Mouse (Mus musculus) lung, embryonic 16.5 days (tissue): Measurements from ENCODE around the gene Ube2q1. TPM values are rescaled to one million over a fixed set of nuclear protein-coding genes. Genes with fewer than 3 reads are reported as not detected.

Source experiments
- ATAC-seq: fragments of 200-750 bp; cut with Nextera tagmentation; 2 replicates; pipeline ENCODE4 v1.8.0; 2017; ENCODE audit warnings: low read depth, mild to moderate bottlenecking, moderate library complexity
- H3K27ac ChIP-seq: fragments of 300-500 bp; sonication (generic); 2 replicates; pipeline ENCODE4 v1.5.1; 2014; ENCODE audit warnings: mild to moderate bottlenecking, control low read depth, low read length
- H3K27me3 ChIP-seq: fragments of 300-500 bp; sonication (generic); 2 replicates; pipeline ENCODE4 v1.6.1; 2014; ENCODE audit warnings: low read depth, low read length, mixed read lengths; ENCODE audit not compliant: control insufficient read depth, insufficient read depth
- H3K36me3 ChIP-seq: fragments of 300-500 bp; sonication (generic); 2 replicates; pipeline ENCODE4 v1.6.1; 2014; ENCODE audit warnings: low read length; ENCODE audit not compliant: control insufficient read depth, insufficient read depth
- H3K4me1 ChIP-seq: fragments of 300-500 bp; sonication (generic); replicated peaks from 2 replicates; pipeline ENCODE4 v1.6.1; 2014; ENCODE audit warnings: low read length, mixed read lengths; ENCODE audit not compliant: control insufficient read depth, insufficient read depth
- H3K4me2 ChIP-seq: fragments of 300-500 bp; sonication (generic); 2 replicates; pipeline ENCODE4 v1.6.1; 2014; ENCODE audit warnings: low read depth, low read length, control low read depth
- H3K4me3 ChIP-seq: fragments of 300-500 bp; sonication (generic); 2 replicates; pipeline ENCODE4 v1.5.1; 2014; ENCODE audit warnings: mild to moderate bottlenecking, low read length, control low read depth
- H3K9ac ChIP-seq: fragments of 300-500 bp; sonication (generic); 2 replicates; pipeline ENCODE4 v1.6.1; 2014; ENCODE audit warnings: low read length, control low read depth
- H3K9me3 ChIP-seq: fragments of 300-500 bp; sonication (generic); 2 replicates; pipeline ENCODE4 v1.6.1; 2016; ENCODE audit warnings: low read length; ENCODE audit not compliant: control insufficient read depth
- WGBS: fragments of 180-500 bp; shearing (Covaris S2); extraction: QIAGEN DNeasy Blood & Tissue Kit; methylation state at CpG from one replicate; pipeline ENCODE4 v1.1.7; 2014; 5-methylcytosine and 5-hydroxymethylcytosine counted together
- polyA plus RNA-seq: library from polyadenylated mRNA; unstranded; fragments of >200 nt; fragmentation: Nextera tagmentation; extraction: Ambion mirVana; gene quantifications from 2 replicates; pipeline ENCODE4 v1.2.1, GENCODE M21; 2015

Ube2q1 gene
- polyA plus RNA-seq, 1 experiment from 2014 or later: 9.5 TPM

DNA sequence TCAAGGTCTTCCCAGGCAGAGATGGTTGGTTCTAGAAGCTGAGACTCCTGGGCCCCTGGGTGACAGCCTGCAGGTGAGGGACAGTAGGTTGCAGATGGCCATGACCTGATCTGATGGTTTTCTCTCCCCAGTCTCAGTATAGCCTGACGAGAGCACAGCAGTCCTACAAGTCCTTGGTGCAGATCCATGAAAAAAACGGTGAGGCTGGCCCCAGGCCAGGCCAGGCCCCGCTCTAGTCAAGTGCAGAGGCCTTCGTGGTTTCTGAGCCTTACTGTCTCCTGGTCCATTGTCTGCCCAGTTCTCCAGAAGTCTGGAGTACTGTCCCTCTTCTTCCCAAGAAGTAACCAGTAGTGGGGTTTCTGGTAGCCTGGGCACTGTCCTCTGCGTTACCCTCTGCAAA, 8.2 kb downstream of the Ube2q1 start:
- Histone ChIP-seq H3K9ac (no peak overlapping the region), H3K36me3 (peaks cover 57% of the 10 kb centered on the region), H3K9me3 (no peaks in the 10 kb centered on the region), H3K27ac (no peak overlapping the region), H3K27me3 (no peaks in the 10 kb centered on the region), H3K4me2 (no peak overlapping the region), H3K4me3 (no peak overlapping the region), H3K4me1 (peaks cover 6% of the 10 kb centered on the region; the same call in 1 of the 2 replicates)
- 66% methylated on average over 5 of the region's 5 CpGs for WGBS
- ATAC-seq: no peak

DNA sequence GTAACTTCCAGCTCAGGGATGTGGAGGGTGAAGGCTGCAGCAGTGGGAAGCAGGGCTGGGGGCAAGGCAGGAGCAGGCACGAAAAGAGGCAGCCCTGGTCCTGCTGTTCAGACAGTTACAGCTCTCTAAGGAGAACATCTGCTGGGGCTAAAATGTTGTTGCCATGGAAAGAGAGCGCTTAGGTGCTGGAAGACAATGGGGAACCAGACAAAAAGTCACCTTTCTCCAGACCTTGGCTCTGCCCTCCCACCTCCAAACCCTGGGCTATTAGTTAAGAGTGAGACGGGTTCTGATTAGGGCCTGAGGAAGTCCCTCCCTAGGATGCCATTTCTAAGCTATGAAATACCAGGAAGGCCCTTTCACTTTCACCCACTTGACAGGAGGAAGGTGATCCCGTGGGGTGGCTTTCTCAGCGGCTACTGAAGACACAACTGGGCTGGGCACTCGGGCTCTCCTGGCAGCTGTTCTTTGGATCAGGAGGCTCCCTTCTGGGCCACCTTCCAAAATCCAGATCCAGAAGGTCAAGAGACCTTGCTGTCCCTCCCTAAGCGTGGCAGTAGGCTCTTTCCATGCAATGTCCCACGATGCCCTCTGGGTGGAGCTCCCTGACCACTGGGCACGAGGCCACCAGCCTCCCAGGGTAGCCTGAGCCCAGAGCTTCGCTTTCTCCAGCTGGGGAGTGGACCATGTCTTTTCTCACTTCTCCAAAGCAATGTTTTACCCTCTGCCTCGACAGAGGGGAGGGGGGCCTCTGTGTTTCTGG, 11.8 kb downstream of the Ube2q1 start:
- Histone ChIP-seq H3K27me3 (no peaks in the 10 kb centered on the region; the same call in 1 of the 2 replicates), H3K9ac (peak overlapping the region; percentile 32; the same call in 1 of the 2 replicates), H3K9me3 (no peaks in the 10 kb centered on the region), H3K4me1 (peaks cover 6% of the 10 kb centered on the region; the same call in 1 of the 2 replicates), H3K36me3 (peaks cover 28% of the 10 kb centered on the region), H3K27ac (no peak overlapping the region), H3K4me3 (peak overlapping the region; percentile 10; the same call in 1 of the 2 replicates), H3K4me2 (peak overlapping the region; percentile 42)
- peak; percentile 89 for ATAC-seq
- 10% methylated on average over 11 of the region's 11 CpGs for WGBS

DNA sequence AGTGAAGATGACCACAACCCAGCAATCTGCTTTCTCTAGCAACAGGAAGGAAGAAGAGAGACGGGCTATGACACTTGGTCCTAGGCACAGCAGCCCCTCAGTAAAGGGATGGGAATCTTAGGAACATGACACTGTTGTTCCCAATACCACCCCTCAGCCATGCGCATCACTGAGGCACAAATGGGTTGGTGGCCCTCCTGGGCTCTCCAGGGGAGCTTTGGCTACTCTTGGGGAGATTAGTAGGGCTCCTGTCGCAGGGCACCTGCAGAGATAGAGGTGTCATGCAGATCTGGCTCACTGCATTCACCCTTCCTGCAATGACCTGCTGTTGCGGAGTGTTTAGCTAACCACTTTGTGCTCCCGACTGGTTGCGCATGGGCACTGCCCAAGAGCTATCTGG, 12.9 kb downstream of the Ube2q1 start:
- H3K27ac ChIP-seq: no peak overlapping the region
- 77% methylated on average over 6 of the region's 6 CpGs for WGBS
- peaks cover 19% of the 10 kb centered on the region for H3K36me3 ChIP-seq
- H3K4me2 ChIP-seq: no peak overlapping the region
- no peak overlapping the region for H3K4me3 ChIP-seq
- peaks cover 6% of the 10 kb centered on the region; the same call in 1 of the 2 replicates for H3K4me1 ChIP-seq
- no peaks in the 10 kb centered on the region for H3K9me3 ChIP-seq
- ATAC-seq: no peak
- H3K27me3 ChIP-seq: no peaks in the 10 kb centered on the region; the same call in 1 of the 2 replicates
- no peak overlapping the region for H3K9ac ChIP-seq

DNA sequence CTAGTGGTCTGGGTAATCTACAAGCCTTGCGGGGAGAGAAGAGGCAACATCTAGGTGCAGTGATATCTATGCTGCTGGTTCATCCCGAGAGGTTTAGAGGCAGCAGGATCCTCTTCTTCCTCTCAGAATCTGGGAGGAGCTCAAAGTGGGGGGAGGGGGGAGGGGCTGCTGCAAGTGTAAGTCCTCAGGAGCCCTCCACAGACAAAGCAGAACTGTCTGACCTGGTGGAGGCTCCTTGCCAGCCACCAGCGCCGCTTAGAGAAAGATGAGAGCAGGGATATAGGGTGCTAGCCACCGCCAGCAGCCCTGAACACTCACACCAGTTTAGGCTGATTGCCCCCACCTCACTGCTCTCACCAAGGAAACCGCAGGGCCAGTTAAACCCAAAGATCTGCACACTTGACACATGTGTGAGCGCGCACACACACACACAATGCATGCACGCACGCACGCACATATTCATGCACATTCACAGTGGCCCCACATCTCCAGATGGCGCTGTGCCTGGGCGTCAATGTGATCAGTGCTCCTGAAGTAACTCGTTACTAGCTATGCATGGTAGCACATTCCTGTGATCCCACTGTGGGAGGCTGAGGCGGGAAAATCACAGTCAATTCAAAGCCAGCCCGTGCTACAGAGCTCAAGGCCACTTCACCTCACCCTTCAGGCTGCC, 15.4 kb downstream of the Ube2q1 start:
- no peaks in the 10 kb centered on the region for H3K36me3 ChIP-seq
- no peak overlapping the region for H3K4me2 ChIP-seq
- H3K4me1 ChIP-seq: peaks cover 6% of the 10 kb centered on the region; the same call in 1 of the 2 replicates
- WGBS: 70% methylated on average over 16 of the region's 16 CpGs
- no peaks in the 10 kb centered on the region for H3K9me3 ChIP-seq
- no peak overlapping the region for H3K9ac ChIP-seq
- H3K4me3 ChIP-seq: no peak overlapping the region
- no peak overlapping the region for H3K27ac ChIP-seq
- no peak for ATAC-seq
- no peaks in the 10 kb centered on the region; the same call in 1 of the 2 replicates for H3K27me3 ChIP-seq

DNA sequence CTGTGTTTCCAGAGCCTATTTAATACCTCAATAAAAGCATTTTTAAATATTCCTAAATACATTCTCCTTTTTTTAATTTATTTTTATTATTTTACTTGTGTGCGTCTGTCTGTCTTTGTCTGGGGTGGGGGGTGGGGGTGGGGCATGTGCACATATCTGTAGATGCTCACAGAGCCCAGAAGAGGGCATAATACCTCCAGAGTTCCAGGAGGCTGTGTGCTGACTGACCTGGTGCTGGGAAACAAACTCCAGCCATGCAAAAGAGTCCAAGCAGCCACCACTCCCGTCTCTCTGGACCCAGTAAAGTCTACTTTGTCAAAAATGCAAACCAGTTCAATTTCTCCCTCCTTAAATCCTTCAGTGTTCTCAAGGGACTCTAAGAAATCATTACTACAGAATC, 21.2 kb downstream of the Ube2q1 start:
- no peak overlapping the region for H3K9ac ChIP-seq
- H3K27ac ChIP-seq: no peak overlapping the region
- no peaks in the 10 kb centered on the region for H3K36me3 ChIP-seq
- WGBS: 54% methylated on average over 2 of the region's 2 CpGs
- H3K4me1 ChIP-seq: no peaks in the 10 kb centered on the region
- ATAC-seq: no peak
- H3K4me3 ChIP-seq: no peak overlapping the region
- H3K27me3 ChIP-seq: no peaks in the 10 kb centered on the region
- no peak overlapping the region for H3K4me2 ChIP-seq
- no peaks in the 10 kb centered on the region for H3K9me3 ChIP-seq

DNA sequence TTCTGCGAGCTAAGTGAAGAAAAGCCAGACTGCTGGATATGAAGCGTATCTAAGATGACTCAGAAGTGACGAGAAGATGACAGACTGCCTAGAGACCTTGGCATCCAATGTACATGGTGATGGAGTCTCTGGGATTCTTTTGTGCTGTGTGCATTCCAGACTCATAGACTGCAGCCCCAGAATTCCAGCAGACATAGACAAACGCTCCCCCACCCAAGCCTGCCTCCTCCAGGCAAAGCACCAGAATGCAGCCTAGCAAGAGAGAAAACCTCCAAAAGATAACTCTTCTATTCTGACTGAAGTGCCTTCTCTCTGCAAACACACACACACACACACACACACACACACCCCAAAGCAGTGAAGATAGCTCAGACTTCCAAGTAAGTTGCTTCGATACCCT, 22.3 kb downstream of the Ube2q1 start:
- Histone ChIP-seq H3K9me3 (no peaks in the 10 kb centered on the region), H3K4me3 (no peak overlapping the region), H3K27me3 (no peaks in the 10 kb centered on the region), H3K36me3 (no peaks in the 10 kb centered on the region), H3K4me1 (no peaks in the 10 kb centered on the region), H3K9ac (no peak overlapping the region), H3K4me2 (no peak overlapping the region), H3K27ac (no peak overlapping the region)
- ATAC-seq: no peak
- WGBS: 61% methylated on average over 5 of the region's 5 CpGs

DNA sequence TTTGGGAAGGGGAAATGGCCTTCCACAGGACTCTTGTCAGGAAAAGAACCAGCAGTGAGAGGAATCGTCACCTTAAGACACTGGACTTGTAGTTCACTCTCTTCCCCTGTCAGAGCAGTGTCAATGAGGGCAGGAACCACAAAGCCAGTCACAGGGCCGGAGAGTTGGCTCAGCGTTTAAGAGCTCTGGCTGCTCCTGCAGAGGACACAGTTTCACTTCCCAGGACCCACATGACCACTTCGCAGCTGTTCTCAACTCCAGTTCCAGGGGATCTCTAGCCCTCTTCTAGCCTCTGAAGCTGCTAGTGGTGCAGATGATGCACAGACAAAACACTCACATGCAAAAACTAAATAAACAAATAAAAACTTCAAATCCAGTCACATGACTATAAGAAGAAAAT, 22.9 kb downstream of the Ube2q1 start:
- Histone ChIP-seq H3K9ac (no peak overlapping the region), H3K36me3 (no peaks in the 10 kb centered on the region), H3K4me3 (no peak overlapping the region), H3K9me3 (no peaks in the 10 kb centered on the region), H3K27me3 (no peaks in the 10 kb centered on the region), H3K4me1 (no peaks in the 10 kb centered on the region), H3K27ac (no peak overlapping the region), H3K4me2 (no peak overlapping the region)
- WGBS: 32% methylated on average over 4 of the region's 4 CpGs
- ATAC-seq: no peak

DNA sequence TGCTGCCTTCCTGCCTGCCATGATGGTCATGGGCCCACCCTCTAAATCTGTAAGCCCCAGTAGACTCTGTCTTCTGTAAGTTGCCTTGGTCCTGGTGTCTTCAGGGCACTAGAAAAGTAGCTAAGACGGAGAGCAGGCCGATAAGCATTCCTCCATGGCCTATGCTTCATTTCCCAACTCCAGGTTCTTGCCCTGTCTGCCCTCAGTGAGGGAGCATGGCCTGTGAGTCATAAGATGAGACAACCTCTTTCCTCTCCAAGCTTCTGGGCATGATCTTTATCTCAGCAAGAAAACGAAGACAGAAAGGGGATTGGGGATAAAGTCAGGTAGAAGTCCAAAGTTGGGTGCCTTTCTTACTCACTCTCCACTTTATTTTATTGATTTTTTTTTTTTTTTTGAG, 25.1 kb downstream of the Ube2q1 start:
- H3K4me2 ChIP-seq: no peak overlapping the region
- no peak overlapping the region for H3K9ac ChIP-seq
- no peaks in the 10 kb centered on the region for H3K4me1 ChIP-seq
- no peaks in the 10 kb centered on the region for H3K36me3 ChIP-seq
- no peaks in the 10 kb centered on the region for H3K9me3 ChIP-seq
- WGBS: 76% methylated on average over 3 of the region's 3 CpGs
- H3K27ac ChIP-seq: no peak overlapping the region
- H3K27me3 ChIP-seq: no peaks in the 10 kb centered on the region
- no peak overlapping the region for H3K4me3 ChIP-seq
- ATAC-seq: no peak

DNA sequence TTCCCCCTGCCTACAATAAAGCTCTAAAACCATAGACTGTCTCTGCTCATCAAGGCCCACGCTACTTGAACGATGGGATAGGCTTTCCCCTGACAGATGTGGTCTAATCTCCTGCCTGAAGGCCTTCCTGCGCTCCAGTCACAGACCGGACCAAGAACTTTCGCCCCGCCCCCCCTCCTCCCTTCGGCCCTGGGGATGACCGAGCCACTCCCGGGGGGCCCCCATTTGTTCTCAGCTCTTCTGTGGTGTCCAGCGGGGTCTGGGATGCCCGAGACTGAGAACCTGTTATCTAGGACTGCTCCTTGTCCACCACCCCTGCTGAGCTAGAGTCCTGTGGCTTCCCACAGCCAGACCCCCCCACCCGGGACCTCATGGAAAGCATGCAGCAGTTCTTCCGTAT, 26.1 kb downstream of the Ube2q1 start:
- Histone ChIP-seq H3K4me1 (no peaks in the 10 kb centered on the region), H3K9me3 (no peaks in the 10 kb centered on the region), H3K27me3 (no peaks in the 10 kb centered on the region), H3K4me2 (peak overlapping the region; percentile 28; the same call in 1 of the 2 replicates), H3K4me3 (no peak overlapping the region), H3K27ac (no peak overlapping the region), H3K9ac (peak overlapping the region; percentile 42; the same call in 1 of the 2 replicates), H3K36me3 (no peaks in the 10 kb centered on the region)
- WGBS: 6% methylated on average over 12 of the region's 13 CpGs
- no peak for ATAC-seq
